In genomic region chr11:56871640-56872039, GRCm38 (mm10) we compare ENCODE assay signal across 20 mouse cellular contexts.
DNase-seq lines count a peak whose midpoint lies in the region; ATAC-seq and TF ChIP-seq lines count a peak whose summit lies in the region.
"Had no signal": no experiment of that assay in that cellular context is flagged by ENCODE, and none has a peak within 500 bp of the region (broad histone marks: within the 10 kb centered on the region; RNA-seq: fewer than 3 reads in every experiment).

No protein-coding gene starts in this region.

- no peaks in the 10 kb centered on the region for H3K4me1 ChIP-seq in kidney, postnatal 0 days (replicated peaks; ENCODE audit: insufficient read depth, low read length)
- H3K4me1 ChIP-seq in kidney, adult 2 months (ENCODE audit: control insufficient read depth, insufficient read depth, low read length) = no peaks in the 10 kb centered on the region
- H3K4me1 ChIP-seq: embryonic facial prominence, embryonic 13.5 days; intestine, embryonic 15.5 days; midbrain, embryonic 10.5 days had no signal

- H3K27me3 ChIP-seq in kidney, postnatal 0 days (ENCODE audit: insufficient read depth, low read length) = no peaks in the 10 kb centered on the region
- H3K27me3 ChIP-seq in kidney, adult 2 months (replicated peaks; ENCODE audit: control insufficient read depth, insufficient read depth, low read length) = no peaks in the 10 kb centered on the region
- H3K27me3 ChIP-seq: embryonic facial prominence, embryonic 13.5 days; intestine, embryonic 15.5 days had no signal

- no peak for ATAC-seq in kidney, postnatal 0 days (replicated peaks; ENCODE audit: low FRiP score, low read depth)
- ATAC-seq: intestine, embryonic 15.5 days had no signal

- no peak for TF ChIP-seq CTCF in kidney, postnatal 0 days (IDR thresholded peaks at IDR 0.05; ENCODE audit: low read depth)
- TF ChIP-seq CTCF in kidney, adult 2 months (conservative IDR thresholded peaks at IDR 0.05; ENCODE audit: insufficient read depth, insufficient read length, low read depth, low read length) = no peak

- DNase-seq in heart, adult 11 months = peak; percentile 11
- no peak for DNase-seq in heart, postnatal 4 days
- DNase-seq in kidney, postnatal 0 days (ENCODE audit: low spot score) = peak; percentile 27
- DNase-seq in kidney, adult 2 months = no peak
- DNase-seq in brain, embryonic 18.5 days (ENCODE audit: low read depth, low spot score) = peak; percentile 6
- DNase-seq in forelimb bud, embryonic 11.5 days (ENCODE audit: low read depth, low spot score) = peak; percentile 10
- no peak for DNase-seq in layer of hippocampus, postnatal 14 days (ENCODE audit: low spot score in 2 of 2)
- DNase-seq in thymus, postnatal 36 days = no peak
- DNase-seq: adrenal gland, postnatal 36 days; B cell, adult 2 months; cerebellum, adult 8-10 months; heart, postnatal 36 days; right cerebral cortex, adult 18-20 months had no signal

- no peak overlapping the region for H3K9ac ChIP-seq in kidney, postnatal 0 days (ENCODE audit: low read depth, low read length)
- H3K9ac ChIP-seq: embryonic facial prominence, embryonic 13.5 days; intestine, embryonic 15.5 days; liver, embryonic 14.5 days had no signal

- H3K27ac ChIP-seq in kidney, postnatal 0 days = no peak overlapping the region
- no peak overlapping the region for H3K27ac ChIP-seq in kidney, adult 2 months (ENCODE audit: insufficient read depth, low read depth, low read length)
- H3K27ac ChIP-seq: embryonic facial prominence, embryonic 13.5 days; intestine, embryonic 15.5 days; liver, embryonic 14.5 days; macrophage; midbrain, embryonic 10.5 days; stomach, postnatal 0 days had no signal

- H3K9me3 ChIP-seq in kidney, postnatal 0 days (replicated peaks; ENCODE audit: low read length) = no peaks in the 10 kb centered on the region
- H3K9me3 ChIP-seq: intestine, embryonic 15.5 days; midbrain, embryonic 10.5 days had no signal

- no peak for TF ChIP-seq POLR2A in kidney, adult 2 months (IDR thresholded peaks at IDR 0.05; ENCODE audit: low read depth, low read length)

- no peak overlapping the region for H3K4me3 ChIP-seq in kidney, postnatal 0 days (replicated peaks; ENCODE audit: low read depth, low read length)
- no peak overlapping the region for H3K4me3 ChIP-seq in kidney, adult 2 months (ENCODE audit: insufficient read depth, low read depth, low read length)
- H3K4me3 ChIP-seq: embryonic facial prominence, embryonic 13.5 days; intestine, embryonic 15.5 days; midbrain, embryonic 10.5 days had no signal

- WGBS in kidney, postnatal 0 days = 2% methylated on average over 3 of the region's 3 CpGs
- WGBS in kidney, adult 2 months = 6% methylated on average over 3 of the region's 3 CpGs

- H3K36me3 ChIP-seq in kidney, postnatal 0 days (ENCODE audit: insufficient read depth, low read length) = no peaks in the 10 kb centered on the region
- H3K36me3 ChIP-seq in kidney, adult 2 months (ENCODE audit: control insufficient read depth, insufficient read depth, low read length) = no peaks in the 10 kb centered on the region
- H3K36me3 ChIP-seq: embryonic facial prominence, embryonic 13.5 days; intestine, embryonic 15.5 days; midbrain, embryonic 10.5 days had no signal

- H3K4me2 ChIP-seq in kidney, postnatal 0 days (ENCODE audit: low read length) = no peak overlapping the region
- H3K4me2 ChIP-seq: embryonic facial prominence, embryonic 13.5 days; heart, embryonic 11.5 days; intestine, embryonic 15.5 days had no signal

Comparison
In these comparisons a context has a peak if more than half of its experiments do, and no peak if none do; other contexts are left out.
1. DNase-seq: peak in heart, adult 11 months (single experiment), kidney, postnatal 0 days (single experiment), brain, embryonic 18.5 days (single experiment) and forelimb bud, embryonic 11.5 days (single experiment); none in heart, postnatal 4 days (single experiment), kidney, adult 2 months (single experiment), layer of hippocampus, postnatal 14 days (0 of 2) and thymus, postnatal 36 days (0 of 2).